Mouse (Mus musculus): ENCODE measurements around the gene Pkp4.

DNA sequence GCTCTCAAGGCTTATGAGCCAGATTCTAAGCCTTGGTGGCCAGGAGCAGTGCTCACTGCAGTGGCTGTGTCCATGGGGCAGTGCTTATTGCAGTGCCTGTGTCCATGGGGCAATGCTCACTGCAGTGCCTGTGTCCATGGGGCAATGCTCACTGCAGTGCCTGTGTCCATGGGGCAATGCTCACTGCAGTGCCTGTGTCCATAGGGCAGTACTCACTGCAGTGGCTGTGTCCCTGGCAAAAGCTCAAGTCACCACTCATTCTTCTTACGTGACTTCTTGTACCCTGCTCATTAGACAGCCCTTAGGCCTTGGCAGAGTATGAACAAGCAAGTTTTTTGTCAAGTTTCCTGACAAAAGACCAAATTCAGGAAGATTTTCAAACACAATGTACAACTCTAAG lies 124.9 kb downstream of the Pkp4 start:
- no peak for TF ChIP-seq CTCF (IDR thresholded peaks at IDR 0.05; ENCODE audit: borderline replicate concordance, insufficient read depth, low read length)
- no peak for TF ChIP-seq POLR2A (IDR thresholded peaks at IDR 0.05; ENCODE audit: low read depth, low read length)

All from embryonic fibroblast, embryonic 13.5 days (primary cell).